Mouse (Mus musculus): Measurements from ENCODE around the gene Nceh1.

DNA sequence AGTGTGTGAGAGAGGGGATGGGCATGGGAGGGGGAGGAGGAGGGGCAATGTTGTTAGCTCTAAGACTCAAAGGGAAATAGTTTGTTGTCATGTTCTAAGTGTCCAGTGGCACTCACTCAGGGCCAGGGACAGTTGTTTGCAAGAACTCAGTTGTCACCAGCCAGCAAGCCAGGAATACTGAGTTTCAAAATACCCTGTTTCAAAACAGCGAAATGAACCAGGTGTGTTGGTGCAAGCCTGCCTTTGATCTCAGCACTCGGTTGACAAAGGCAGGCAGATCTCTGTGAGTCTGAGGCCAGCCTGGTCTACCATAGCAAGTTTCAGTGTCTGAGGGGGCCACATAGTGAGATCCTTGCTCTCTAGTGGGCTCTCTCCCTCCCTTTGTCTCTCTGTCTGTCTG lies 39.3 kb downstream of the Nceh1 start:
- TF ChIP-seq CTCF (IDR thresholded peaks at IDR 0.05; ENCODE audit: low read depth, low read length) (no peak), GATA1 (IDR thresholded peaks at IDR 0.05; ENCODE audit: borderline replicate concordance, low read length) (no peak), TAL1 (conservative IDR thresholded peaks at IDR 0.05; ENCODE audit: low read depth, low read length) (no peak), POLR2AphosphoS5 (IDR thresholded peaks at IDR 0.05; ENCODE audit: insufficient replicate concordance, low read depth, low read length) (no peak), GATA2 (IDR thresholded peaks at IDR 0.05; ENCODE audit: borderline replicate concordance, low read depth, low read length) (no peak)

Data from G1E (cell line).